Mouse (Mus musculus): ENCODE measurements around the gene Defb9.
"Not testable (repeated sequence)": the region's sequence is repeated elsewhere in the genome, so short reads cannot be mapped to it uniquely, and the experiment has no call there.

The Defb9 gene

GRCm38 (mm10) chr8:21885321-21885720 lies at the start of gene Defb9:
Defb9 (minus strand) TSS chr8:21885421.
- not testable (repeated sequence) for DNase-seq (ENCODE audit: low read depth, low spot score)

- DNase-seq (ENCODE audit: low read depth, low spot score), result no peak
Observed at GRCm38 (mm10) chr8:21932610-21933009, 47.4 kb upstream of the Defb9 start, which contains the start of gene Defb15. Defb15 (minus strand) TSS chr8:21932710.

DNA sequence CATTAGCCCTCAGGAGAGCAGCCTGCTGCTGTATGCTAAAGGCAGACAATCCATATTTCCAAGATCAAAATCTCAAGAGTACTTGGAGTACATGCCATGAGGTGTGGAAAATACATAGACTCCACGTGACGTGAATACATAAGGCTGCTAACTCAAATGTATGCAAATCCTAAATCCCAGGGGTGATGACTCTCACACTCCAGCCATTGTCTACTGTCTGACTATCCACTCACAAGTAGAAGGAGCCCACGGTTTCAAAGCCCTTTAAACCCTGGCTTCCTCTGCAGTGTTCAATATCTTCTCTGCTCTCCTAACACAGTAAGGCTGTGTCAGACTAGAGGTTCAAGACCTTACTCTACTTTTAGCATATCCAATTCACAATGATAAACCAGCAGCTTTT lies 45.5 kb upstream of the Defb9 start:
- DNase-seq (ENCODE audit: low read depth, low spot score), result not testable (repeated sequence)

- no peak for DNase-seq (ENCODE audit: low read depth, low spot score)
Observed at GRCm38 (mm10) chr8:21915625-21916024, 30.4 kb upstream of the Defb9 start.

GRCm38 (mm10) chr8:21912554-21912953 lies 27.3 kb upstream of the Defb9 start:
- no peak for DNase-seq (ENCODE audit: low read depth, low spot score)

- DNase-seq (ENCODE audit: low read depth, low spot score), result no peak
Observed at GRCm38 (mm10) chr8:21911931-21912330, 26.7 kb upstream of the Defb9 start.

- DNase-seq (ENCODE audit: low read depth, low spot score), result not testable (repeated sequence)
Observed at GRCm38 (mm10) chr8:21906290-21906689, 21.1 kb upstream of the Defb9 start, which contains the start of gene Defb11. Defb11 (minus strand) TSS chr8:21906412.

DNA sequence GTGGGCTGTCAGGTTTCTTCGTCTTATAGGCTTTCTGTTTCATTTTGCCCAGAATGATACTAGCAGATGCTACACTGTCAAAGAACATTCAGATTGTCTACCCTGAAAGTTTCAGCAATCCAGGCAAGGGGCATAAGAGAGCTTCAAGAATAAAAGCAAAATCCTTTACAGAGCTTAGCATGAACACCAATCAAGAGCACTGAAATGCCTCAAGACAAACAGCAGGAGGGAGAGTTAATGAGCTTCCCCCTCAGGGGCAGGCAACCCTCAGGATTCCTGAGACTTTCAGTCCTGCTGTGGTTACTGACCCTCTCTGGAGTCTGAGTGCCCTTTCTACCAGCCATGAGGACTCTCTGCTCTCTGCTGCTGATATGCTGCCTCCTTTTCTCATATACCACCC lies 26.6 kb downstream of the Defb9 start, which contains the start of gene Defb10:
Gene Defb10, plus strand, starts transcription at position 316 of the 400 bp plus-strand sequence.
- DNase-seq (ENCODE audit: low read depth, low spot score), result not testable (repeated sequence)

Data from telencephalon, adult 2 months (tissue).